In genomic region chr15:103030142-103030541, GRCm38 (mm10) we compare ENCODE assay signal across 25 mouse cellular contexts. TPM values are rescaled to one million over a fixed set of nuclear protein-coding genes. Genes with fewer than 3 reads are reported as not detected.
DNase-seq lines count a peak whose midpoint lies in the region; ATAC-seq lines count a peak whose summit lies in the region.
"Had no signal": no experiment of that assay in that cellular context is flagged by ENCODE, and none has a peak within 500 bp of the region (broad histone marks: within the 10 kb centered on the region; RNA-seq: fewer than 3 reads in every experiment).

No protein-coding gene starts in this region.

- intact Hi-C loops in left cerebral cortex, postnatal 36 days (cut with DNase I), result no loop called here

- H3K4me3 ChIP-seq in midbrain, embryonic 10.5 days, result no peak overlapping the region
- H3K4me3 ChIP-seq in midbrain, embryonic 14.5 days (replicated peaks; ENCODE audit: low read depth, low read length), result no peak overlapping the region
- H3K4me3 ChIP-seq in hindbrain, embryonic 10.5 days, result no peak overlapping the region
- H3K4me3 ChIP-seq in limb, embryonic 10.5 days, result no peak overlapping the region
- no peak overlapping the region for H3K4me3 ChIP-seq in stomach, embryonic 15.5 days (replicated peaks)
- H3K4me3 ChIP-seq: midbrain, embryonic 13.5 days had no signal

- no peaks in the 10 kb centered on the region for H3K36me3 ChIP-seq in midbrain, embryonic 10.5 days
- no peaks in the 10 kb centered on the region for H3K36me3 ChIP-seq in midbrain, embryonic 14.5 days (ENCODE audit: control insufficient read depth, insufficient read depth, low read length)
- H3K36me3 ChIP-seq in hindbrain, embryonic 10.5 days, result no peaks in the 10 kb centered on the region
- no peaks in the 10 kb centered on the region for H3K36me3 ChIP-seq in limb, embryonic 10.5 days
- no peaks in the 10 kb centered on the region for H3K36me3 ChIP-seq in stomach, embryonic 15.5 days
- H3K36me3 ChIP-seq: midbrain, embryonic 13.5 days had no signal

- ATAC-seq in midbrain, embryonic 14.5 days (ENCODE audit: low FRiP score, low TSS enrichment), result no peak
- ATAC-seq in stomach, embryonic 15.5 days (ENCODE audit: insufficient read depth, low FRiP score, low read depth), result no peak
- ATAC-seq: forebrain, embryonic 14.5 days; liver, postnatal 0 days; midbrain, embryonic 13.5 days had no signal

- WGBS in midbrain, embryonic 10.5 days, result 3% methylated on average over 8 of the region's 8 CpGs
- 1% methylated on average over 8 of the region's 8 CpGs for WGBS in midbrain, embryonic 14.5 days
- 3% methylated on average over 8 of the region's 8 CpGs for WGBS in hindbrain, embryonic 10.5 days
- 13% methylated on average over 8 of the region's 8 CpGs for WGBS in limb, embryonic 10.5 days
- WGBS in stomach, embryonic 15.5 days, result 36% methylated on average over 8 of the region's 8 CpGs

- H3K27me3 ChIP-seq in midbrain, embryonic 10.5 days (ENCODE audit: low read depth, poor library complexity, severe bottlenecking), result peaks cover 100% of the 10 kb centered on the region
- peaks cover 97% of the 10 kb centered on the region for H3K27me3 ChIP-seq in midbrain, embryonic 14.5 days (ENCODE audit: control insufficient read depth, insufficient read depth, low read length)
- peaks cover 100% of the 10 kb centered on the region for H3K27me3 ChIP-seq in hindbrain, embryonic 10.5 days (ENCODE audit: insufficient read depth, poor library complexity, severe bottlenecking)
- H3K27me3 ChIP-seq in limb, embryonic 10.5 days (ENCODE audit: low read depth, poor library complexity, severe bottlenecking), result peaks cover 99% of the 10 kb centered on the region
- peaks cover 30% of the 10 kb centered on the region for H3K27me3 ChIP-seq in stomach, embryonic 15.5 days (replicated peaks)

- no peak overlapping the region for H3K27ac ChIP-seq in midbrain, embryonic 10.5 days (replicated peaks)
- no peak overlapping the region for H3K27ac ChIP-seq in midbrain, embryonic 14.5 days (replicated peaks; ENCODE audit: low read depth, low read length)
- H3K27ac ChIP-seq in hindbrain, embryonic 10.5 days, result no peak overlapping the region
- H3K27ac ChIP-seq in limb, embryonic 10.5 days, result peak overlapping the region; percentile 47; the same call in 1 of the 2 replicates
- no peak overlapping the region for H3K27ac ChIP-seq in stomach, embryonic 15.5 days
- H3K27ac ChIP-seq: midbrain, embryonic 13.5 days had no signal

- no peaks in the 10 kb centered on the region for H3K9me3 ChIP-seq in midbrain, embryonic 10.5 days (replicated peaks)
- H3K9me3 ChIP-seq in midbrain, embryonic 14.5 days (ENCODE audit: control insufficient read depth, low read length), result no peaks in the 10 kb centered on the region
- no peaks in the 10 kb centered on the region for H3K9me3 ChIP-seq in hindbrain, embryonic 10.5 days
- no peaks in the 10 kb centered on the region for H3K9me3 ChIP-seq in limb, embryonic 10.5 days (replicated peaks)
- no peaks in the 10 kb centered on the region for H3K9me3 ChIP-seq in stomach, embryonic 15.5 days
- H3K9me3 ChIP-seq: midbrain, embryonic 13.5 days had no signal

- H3K4me2 ChIP-seq in midbrain, embryonic 14.5 days (ENCODE audit: low read length), result no peak overlapping the region
- peak overlapping the region; percentile 17; the same call in 1 of the 2 replicates for H3K4me2 ChIP-seq in stomach, embryonic 15.5 days
- H3K4me2 ChIP-seq: midbrain, embryonic 13.5 days had no signal

- peak; percentile 30 for DNase-seq in midbrain, embryonic 10.5 days (ENCODE audit: low spot score)
- DNase-seq in midbrain, embryonic 14.5 days, result no peak
- peak; percentile 19 for DNase-seq in hindbrain, embryonic 10.5 days (ENCODE audit: low spot score)
- no peak for DNase-seq in limb, embryonic 10.5 days (ENCODE audit: low spot score)
- no peak for DNase-seq in left cerebral cortex, postnatal 36 days (ENCODE audit: low spot score in 2 of 2)
- DNase-seq in frontal cortex, postnatal 36 days (ENCODE audit: low spot score in 2 of 2), result no peak
- no peak for DNase-seq in spleen, postnatal 4 days (ENCODE audit: low spot score in 2 of 2)
- DNase-seq: adrenal gland, postnatal 10 days; cerebellum, adult 2 months; heart, adult 11 months; kidney, adult 11 months; kidney, postnatal 36 days; layer of hippocampus, adult 9-11 months; liver; liver, postnatal 0 days; lung, postnatal 4 days; thymus, postnatal 14 days had no signal

- no peak overlapping the region for H3K9ac ChIP-seq in midbrain, embryonic 14.5 days (replicated peaks; ENCODE audit: low read length)
- H3K9ac ChIP-seq in stomach, embryonic 15.5 days, result no peak overlapping the region
- H3K9ac ChIP-seq: liver, postnatal 0 days; midbrain, embryonic 13.5 days had no signal

- peaks cover 8% of the 10 kb centered on the region; the same call in 1 of the 2 replicates for H3K4me1 ChIP-seq in midbrain, embryonic 10.5 days
- H3K4me1 ChIP-seq in midbrain, embryonic 14.5 days (ENCODE audit: control insufficient read depth, insufficient read depth, low read length), result no peaks in the 10 kb centered on the region
- H3K4me1 ChIP-seq in hindbrain, embryonic 10.5 days (replicated peaks), result peaks cover 7% of the 10 kb centered on the region; the same call in 1 of the 2 replicates
- H3K4me1 ChIP-seq in limb, embryonic 10.5 days, result peaks cover 85% of the 10 kb centered on the region
- H3K4me1 ChIP-seq in stomach, embryonic 15.5 days, result peaks cover 14% of the 10 kb centered on the region; the same call in 1 of the 2 replicates

RNA-seq across cellular contexts. Expression of gene Hoxc4, which starts 11.4 kb away (rescaled TPM):
- not detected in 2 replicates for polyA plus RNA-seq in midbrain, embryonic 10.5 days (2016; fragmentation: Nextera tagmentation; extraction: Ambion mirVana)
- not detected in 2 replicates for polyA plus RNA-seq in midbrain, embryonic 14.5 days (2014; fragmentation: Nextera tagmentation; extraction: Ambion mirVana)
- 1.5 and 29.6 TPM in 2 replicates for polyA plus RNA-seq in hindbrain, embryonic 10.5 days (2016; fragmentation: Nextera tagmentation; extraction: Ambion mirVana)
- polyA plus RNA-seq in limb, embryonic 10.5 days (2016; fragmentation: Nextera tagmentation; extraction: Ambion mirVana), result 9.1 and 9.8 TPM in 2 replicates
- polyA plus RNA-seq in stomach, embryonic 15.5 days (2015; fragmentation: Nextera tagmentation; extraction: Ambion mirVana), result 16.2 and 17.3 TPM in 2 replicates
- total RNA-seq in left cerebral cortex, postnatal 36 days (2021), result not detected
- total RNA-seq: left cerebral cortex, postnatal 14 days; neutrophil, adult 5-6 weeks had no signal
- polyA plus RNA-seq: cortical plate, adult 2 months; forebrain, embryonic 14.5 days had no signal

RNA-seq across cellular contexts. Expression of gene Hoxc6, which starts 32.1 kb away (rescaled TPM):
- polyA plus RNA-seq in midbrain, embryonic 10.5 days (2016; fragmentation: Nextera tagmentation; extraction: Ambion mirVana), result not detected in 2 replicates
- polyA plus RNA-seq in midbrain, embryonic 14.5 days (2014; fragmentation: Nextera tagmentation; extraction: Ambion mirVana), result not detected in 2 replicates
- not detected in 2 replicates for polyA plus RNA-seq in hindbrain, embryonic 10.5 days (2016; fragmentation: Nextera tagmentation; extraction: Ambion mirVana)
- 10.1 and 10.2 TPM in 2 replicates for polyA plus RNA-seq in limb, embryonic 10.5 days (2016; fragmentation: Nextera tagmentation; extraction: Ambion mirVana)
- polyA plus RNA-seq in stomach, embryonic 15.5 days (2015; fragmentation: Nextera tagmentation; extraction: Ambion mirVana), result 2.6 and 4.7 TPM in 2 replicates
- not detected for total RNA-seq in left cerebral cortex, postnatal 36 days (2021)
- total RNA-seq: hematopoietic stem cell, adult 5-6 weeks; left cerebral cortex, postnatal 14 days; neutrophil, adult 5-6 weeks had no signal
- polyA plus RNA-seq: cortical plate, adult 2 months; forebrain, embryonic 14.5 days; liver, postnatal 0 days; midbrain, embryonic 13.5 days had no signal

RNA-seq across cellular contexts. Expression of gene Hoxc8, which starts 39.7 kb away (rescaled TPM):
- not detected in 2 replicates for polyA plus RNA-seq in midbrain, embryonic 10.5 days (2016; fragmentation: Nextera tagmentation; extraction: Ambion mirVana)
- polyA plus RNA-seq in midbrain, embryonic 14.5 days (2014; fragmentation: Nextera tagmentation; extraction: Ambion mirVana), result not detected in 2 replicates
- polyA plus RNA-seq in hindbrain, embryonic 10.5 days (2016; fragmentation: Nextera tagmentation; extraction: Ambion mirVana), result not detected in 2 replicates
- polyA plus RNA-seq in limb, embryonic 10.5 days (2016; fragmentation: Nextera tagmentation; extraction: Ambion mirVana), result 5.1 and 6.0 TPM in 2 replicates
- polyA plus RNA-seq in stomach, embryonic 15.5 days (2015; fragmentation: Nextera tagmentation; extraction: Ambion mirVana), result 1.4 and 1.9 TPM in 2 replicates
- not detected for total RNA-seq in left cerebral cortex, postnatal 36 days (2021)
- total RNA-seq: hematopoietic stem cell, adult 5-6 weeks; left cerebral cortex, postnatal 14 days; neutrophil, adult 5-6 weeks had no signal
- polyA plus RNA-seq: cerebellum, adult 2 months; cortical plate, adult 2 months; forebrain, embryonic 14.5 days; heart, embryonic 14.5 days; liver, postnatal 0 days; midbrain, embryonic 13.5 days had no signal

RNA-seq across cellular contexts. Expression of gene Hoxc9, which starts 53.9 kb away (rescaled TPM):
- not detected in 2 replicates for polyA plus RNA-seq in midbrain, embryonic 10.5 days (2016; fragmentation: Nextera tagmentation; extraction: Ambion mirVana)
- polyA plus RNA-seq in midbrain, embryonic 14.5 days (2014; fragmentation: Nextera tagmentation; extraction: Ambion mirVana), result not detected in 2 replicates
- not detected in 2 replicates for polyA plus RNA-seq in hindbrain, embryonic 10.5 days (2016; fragmentation: Nextera tagmentation; extraction: Ambion mirVana)
- 4.4 and 6.9 TPM in 2 replicates for polyA plus RNA-seq in limb, embryonic 10.5 days (2016; fragmentation: Nextera tagmentation; extraction: Ambion mirVana)
- 0.06 TPM in 1 of 2 replicates, not detected in the other for polyA plus RNA-seq in stomach, embryonic 15.5 days (2015; fragmentation: Nextera tagmentation; extraction: Ambion mirVana)
- not detected for total RNA-seq in left cerebral cortex, postnatal 36 days (2021)
- total RNA-seq: hematopoietic stem cell, adult 5-6 weeks; left cerebral cortex, postnatal 14 days; neutrophil, adult 5-6 weeks had no signal
- polyA plus RNA-seq: cerebellum, adult 2 months; cortical plate, adult 2 months; forebrain, embryonic 14.5 days; heart, embryonic 14.5 days; liver, postnatal 0 days; midbrain, embryonic 13.5 days had no signal

Comparison
In these comparisons a context has a peak if more than half of its experiments do, and no peak if none do; other contexts are left out.
1. DNase-seq: peak in midbrain, embryonic 10.5 days (single experiment) and hindbrain, embryonic 10.5 days (single experiment); none in midbrain, embryonic 14.5 days (single experiment), limb, embryonic 10.5 days (single experiment), left cerebral cortex, postnatal 36 days (0 of 2), frontal cortex, postnatal 36 days (0 of 2) and spleen, postnatal 4 days (0 of 2).